Mouse (Mus musculus): Measurements from ENCODE around the gene Tlr5. TPM values are rescaled to one million over a fixed set of nuclear protein-coding genes. Genes with fewer than 3 reads are reported as not detected.
A peak's percentile ranks its signal among the peaks of the same experiment; 100 is the strongest.

Gene Tlr5
- polyA plus RNA-seq, 1 experiment from 2014 or later = 1.2 TPM

GRCm38 (mm10) chr1:182927878-182928851, 26.4 kb upstream of the Tlr5 start:
- no peak overlapping the region for H3K4me3 ChIP-seq (replicated peaks)
- H3K9ac ChIP-seq = no peak overlapping the region
- no peak for ATAC-seq (replicated peaks; ENCODE audit: low FRiP score)
- no peaks in the 10 kb centered on the region for H3K36me3 ChIP-seq
- H3K9me3 ChIP-seq (replicated peaks) = no peaks in the 10 kb centered on the region
- no peak overlapping the region for H3K27ac ChIP-seq
- no peaks in the 10 kb centered on the region for H3K27me3 ChIP-seq
- WGBS = 71% methylated on average over 19 of the region's 19 CpGs
- H3K4me1 ChIP-seq = no peaks in the 10 kb centered on the region
- no peak overlapping the region; the same call in 1 of the 2 replicates for H3K4me2 ChIP-seq

GRCm38 (mm10) chr1:182935469-182935868, 19.1 kb upstream of the Tlr5 start:
- no peak overlapping the region for H3K27ac ChIP-seq
- no peak for ATAC-seq (replicated peaks; ENCODE audit: low FRiP score)
- 46% methylated on average over 6 of the region's 6 CpGs for WGBS
- no peaks in the 10 kb centered on the region for H3K27me3 ChIP-seq
- H3K4me1 ChIP-seq = no peaks in the 10 kb centered on the region
- no peaks in the 10 kb centered on the region for H3K9me3 ChIP-seq (replicated peaks)
- H3K4me2 ChIP-seq = no peak overlapping the region
- H3K9ac ChIP-seq = no peak overlapping the region
- no peaks in the 10 kb centered on the region for H3K36me3 ChIP-seq
- H3K4me3 ChIP-seq (replicated peaks) = no peak overlapping the region

GRCm38 (mm10) chr1:182937486-182938120, 17.0 kb upstream of the Tlr5 start:
- Histone ChIP-seq H3K9me3 (replicated peaks) (no peaks in the 10 kb centered on the region), H3K9ac (no peak overlapping the region), H3K4me1 (no peaks in the 10 kb centered on the region), H3K27me3 (no peaks in the 10 kb centered on the region), H3K4me3 (replicated peaks) (no peak overlapping the region), H3K27ac (no peak overlapping the region), H3K4me2 (no peak overlapping the region), H3K36me3 (no peaks in the 10 kb centered on the region)
- 53% methylated on average over 10 of the region's 10 CpGs for WGBS
- no peak for ATAC-seq (replicated peaks; ENCODE audit: low FRiP score)

GRCm38 (mm10) chr1:182941921-182942320, 12.7 kb upstream of the Tlr5 start:
- no peak overlapping the region for H3K4me3 ChIP-seq (replicated peaks)
- H3K9ac ChIP-seq = no peak overlapping the region
- 78% methylated on average over 2 of the region's 2 CpGs for WGBS
- no peaks in the 10 kb centered on the region for H3K27me3 ChIP-seq
- no peak overlapping the region for H3K27ac ChIP-seq
- ATAC-seq (replicated peaks; ENCODE audit: low FRiP score) = no peak
- no peaks in the 10 kb centered on the region for H3K4me1 ChIP-seq
- no peaks in the 10 kb centered on the region for H3K9me3 ChIP-seq (replicated peaks)
- H3K4me2 ChIP-seq = no peak overlapping the region
- no peaks in the 10 kb centered on the region for H3K36me3 ChIP-seq

- no peaks in the 10 kb centered on the region for H3K4me1 ChIP-seq
- 78% methylated on average over 3 of the region's 3 CpGs for WGBS
- H3K4me3 ChIP-seq (replicated peaks) = no peak overlapping the region
- H3K36me3 ChIP-seq = no peaks in the 10 kb centered on the region
- no peak overlapping the region for H3K27ac ChIP-seq
- H3K9ac ChIP-seq = no peak overlapping the region
- no peaks in the 10 kb centered on the region for H3K9me3 ChIP-seq (replicated peaks)
- no peak for ATAC-seq (replicated peaks; ENCODE audit: low FRiP score)
- H3K4me2 ChIP-seq = no peak overlapping the region
- H3K27me3 ChIP-seq = no peaks in the 10 kb centered on the region
Observed at GRCm38 (mm10) chr1:182943911-182944310, 10.7 kb upstream of the Tlr5 start.

GRCm38 (mm10) chr1:182944638-182945037, 9.9 kb upstream of the Tlr5 start:
- Histone ChIP-seq H3K27ac (no peak overlapping the region), H3K4me2 (no peak overlapping the region), H3K4me3 (replicated peaks) (no peak overlapping the region), H3K4me1 (no peaks in the 10 kb centered on the region), H3K27me3 (no peaks in the 10 kb centered on the region), H3K9ac (no peak overlapping the region), H3K36me3 (no peaks in the 10 kb centered on the region), H3K9me3 (replicated peaks) (no peaks in the 10 kb centered on the region)
- WGBS = 76% methylated on average over 5 of the region's 5 CpGs
- ATAC-seq (replicated peaks; ENCODE audit: low FRiP score) = no peak

GRCm38 (mm10) chr1:182945561-182945960, 9.0 kb upstream of the Tlr5 start:
- no peak overlapping the region for H3K4me2 ChIP-seq
- H3K9me3 ChIP-seq (replicated peaks) = no peaks in the 10 kb centered on the region
- no peaks in the 10 kb centered on the region for H3K36me3 ChIP-seq
- no peak for ATAC-seq (replicated peaks; ENCODE audit: low FRiP score)
- H3K4me1 ChIP-seq = no peaks in the 10 kb centered on the region
- no peak overlapping the region for H3K4me3 ChIP-seq (replicated peaks)
- WGBS = 77% methylated on average over 6 of the region's 6 CpGs
- H3K9ac ChIP-seq = no peak overlapping the region
- H3K27me3 ChIP-seq = no peaks in the 10 kb centered on the region
- H3K27ac ChIP-seq = no peak overlapping the region

- ATAC-seq (replicated peaks; ENCODE audit: low FRiP score) = no peak
- H3K36me3 ChIP-seq = no peaks in the 10 kb centered on the region
- H3K4me2 ChIP-seq = no peak overlapping the region
- peaks cover 27% of the 10 kb centered on the region for H3K4me1 ChIP-seq
- H3K27me3 ChIP-seq = peaks cover 5% of the 10 kb centered on the region; the same call in 1 of the 2 replicates
- no peak overlapping the region for H3K4me3 ChIP-seq (replicated peaks)
- H3K9me3 ChIP-seq (replicated peaks) = no peaks in the 10 kb centered on the region
- 69% methylated on average over 9 of the region's 9 CpGs for WGBS
- H3K27ac ChIP-seq = no peak overlapping the region
- H3K9ac ChIP-seq = no peak overlapping the region
Observed at GRCm38 (mm10) chr1:182951298-182951697, 3.3 kb upstream of the Tlr5 start.

GRCm38 (mm10) chr1:182953165-182953564, 1.4 kb upstream of the Tlr5 start:
- ATAC-seq (replicated peaks; ENCODE audit: low FRiP score) = no peak
- Histone ChIP-seq H3K36me3 (no peaks in the 10 kb centered on the region), H3K27ac (no peak overlapping the region), H3K4me3 (replicated peaks) (no peak overlapping the region), H3K9me3 (replicated peaks) (no peaks in the 10 kb centered on the region), H3K4me1 (peaks cover 46% of the 10 kb centered on the region), H3K9ac (no peak overlapping the region), H3K4me2 (no peak overlapping the region), H3K27me3 (peaks cover 5% of the 10 kb centered on the region; the same call in 1 of the 2 replicates)
- WGBS = 42% methylated on average over 3 of the region's 3 CpGs

- no peaks in the 10 kb centered on the region for H3K36me3 ChIP-seq
- peaks cover 51% of the 10 kb centered on the region for H3K4me1 ChIP-seq
- H3K27me3 ChIP-seq = peaks cover 5% of the 10 kb centered on the region; the same call in 1 of the 2 replicates
- 72% methylated on average over 4 of the region's 4 CpGs for WGBS
- no peak for ATAC-seq (replicated peaks; ENCODE audit: low FRiP score)
- H3K9ac ChIP-seq = no peak overlapping the region
- no peak overlapping the region for H3K27ac ChIP-seq
- no peaks in the 10 kb centered on the region for H3K9me3 ChIP-seq (replicated peaks)
- H3K4me3 ChIP-seq (replicated peaks) = no peak overlapping the region
- no peak overlapping the region for H3K4me2 ChIP-seq
Observed at GRCm38 (mm10) chr1:182953667-182954066, 921 bp upstream of the Tlr5 start.

GRCm38 (mm10) chr1:182955047-182955620, 546 bp downstream of the Tlr5 start:
- peak overlapping the region; percentile 49 for H3K4me3 ChIP-seq (replicated peaks)
- peaks cover 5% of the 10 kb centered on the region; the same call in 1 of the 2 replicates for H3K27me3 ChIP-seq
- no peaks in the 10 kb centered on the region for H3K36me3 ChIP-seq
- H3K9me3 ChIP-seq (replicated peaks) = no peaks in the 10 kb centered on the region
- H3K9ac ChIP-seq = peak overlapping the region; percentile 52
- H3K27ac ChIP-seq = no peak overlapping the region
- peak overlapping the region; percentile 83 for H3K4me2 ChIP-seq
- no peak for ATAC-seq (replicated peaks; ENCODE audit: low FRiP score)
- peaks cover 64% of the 10 kb centered on the region for H3K4me1 ChIP-seq
- 11% methylated on average over 15 of the region's 15 CpGs for WGBS
